Mouse (Mus musculus) neural tube, postnatal 0 days (tissue): ENCODE results near the gene Klra2. TPM values are rescaled to one million over a fixed set of nuclear protein-coding genes. Genes with fewer than 3 reads are reported as not detected.

Source experiments
- polyA plus RNA-seq: library from polyadenylated mRNA; unstranded; fragments of >200 nt; fragmentation: Nextera tagmentation; extraction: Ambion mirVana; gene quantifications from 2 replicates; pipeline ENCODE4 v1.2.1, GENCODE M21; 2015

Klra2 gene
- polyA plus RNA-seq, result 0.09 TPM in 1 of 2 replicates, not detected in the other

DNA sequence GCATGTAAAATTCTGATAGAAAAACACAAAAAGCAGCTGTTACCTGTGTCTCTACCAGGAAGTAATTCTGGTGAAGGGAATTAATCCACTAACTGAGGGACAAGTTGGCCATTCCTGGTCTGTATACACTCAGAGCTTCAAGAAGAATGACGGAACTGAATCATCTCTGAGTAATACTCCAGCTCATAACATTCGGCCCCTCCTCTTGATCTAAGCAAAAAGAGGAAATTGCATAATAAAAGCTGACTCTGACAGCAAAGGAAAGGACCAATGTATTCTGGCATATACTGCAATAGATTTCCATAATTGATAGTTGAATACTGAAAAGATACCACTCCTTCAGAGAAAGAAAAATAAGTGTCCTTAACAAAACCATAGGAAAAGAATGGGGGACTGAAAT is at the start of gene Klra2:
TSS of gene Klra2 (minus strand) at position 157 of the 400 bp plus-strand sequence.

GRCm38 (mm10) chr6:131292991-131293788 is 46.0 kb upstream of the Klra2 start, which contains the start of gene Magohb:
TSS of gene Magohb (minus strand) at chr6:131293244.

Other genes with a start within 250 kb of the Klra2 start
- 33.3 and 42.6 TPM in 2 replicates for gene Magohb, start 45.9 kb upstream of the Klra2 start, polyA plus RNA-seq
- 4.3 and 7.2 TPM in 2 replicates for gene Styk1, start 106.2 kb upstream of the Klra2 start, polyA plus RNA-seq
- 31.4 and 66.9 TPM in 2 replicates for gene Ybx3, start 141.1 kb upstream of the Klra2 start, polyA plus RNA-seq
- not detected in 2 replicates for gene 5430401F13Rik, start 239.0 kb upstream of the Klra2 start, polyA plus RNA-seq
- not detected in 2 replicates for gene Gm6619, start 239.0 kb upstream of the Klra2 start, polyA plus RNA-seq